Mouse (Mus musculus) heart, adult 2 months (tissue): ENCODE results near the gene 4933428G20Rik.

Experiments
- CTCF ChIP-seq: fragments of 200-600 bp; IDR thresholded peaks from 2 replicates; pipeline ENCODE4 v1.8.1; 2022; ENCODE audit warnings: antibody characterized with exemption, mild to moderate bottlenecking, moderate library complexity
- POLR2A ChIP-seq: fragments of 200-500 bp; IDR thresholded peaks from 2 replicates; pipeline ENCODE4 v1.6.1; 2011; ENCODE audit warnings: mild to moderate bottlenecking, low read depth, low read length, control low read depth; ENCODE audit not compliant: insufficient read depth

GRCm38 (mm10) chr11:97466444-97467160 is 33.5 kb downstream of the 4933428G20Rik start:
- TF ChIP-seq CTCF (no peak), POLR2A (no peak)
